Mouse (Mus musculus) cerebellum, postnatal 25 days (tissue): ENCODE measurements at regions not wholly inside any gene's neighbourhood (a gene's known extent, or its start where the extent isn't known, plus 50 kb on each side); places are given as distances from the start of the nearest gene placed in this dataset.

Source experiments
- DNase-seq, 2 experiments: peaks; one replicate each; pipeline ENCODE4 v3.0.0; 2021; ENCODE audit warnings: mixed read lengths in 2 of 2

- no peak for DNase-seq
Observed at GRCm38 (mm10) chr19:30433141-30433540, 116.3 kb downstream of the Dkk1 start.

- no peak for DNase-seq
Observed at GRCm38 (mm10) chr19:30435054-30435738, 114.3 kb downstream of the Dkk1 start.

- peak in 1 of 2 experiments; percentile 4 for DNase-seq
Observed at GRCm38 (mm10) chr19:30450869-30451542, 98.5 kb downstream of the Dkk1 start.

GRCm38 (mm10) chr19:30451543-30451920, 97.9 kb downstream of the Dkk1 start:
- DNase-seq: no peak

- DNase-seq: no peak
Observed at GRCm38 (mm10) chr19:30452671-30453070, 96.8 kb downstream of the Dkk1 start.

- no peak for DNase-seq
Observed at GRCm38 (mm10) chr19:30483436-30483835, 66.0 kb downstream of the Dkk1 start.

- DNase-seq: no peak
Observed at GRCm38 (mm10) chr19:30489786-30490185, 59.7 kb downstream of the Dkk1 start.

GRCm38 (mm10) chr19:30490916-30491315, 58.5 kb downstream of the Dkk1 start:
- no peak for DNase-seq
